Mouse (Mus musculus): Measurements from ENCODE around the gene Pnpo. TPM values are rescaled to one million over a fixed set of nuclear protein-coding genes. Genes with fewer than 3 reads are reported as not detected.

Gene Pnpo
- polyA plus RNA-seq, 1 experiment from 2014 or later: 22.8 TPM

- H3K27me3 ChIP-seq (replicated peaks; ENCODE audit: control insufficient read depth, insufficient read depth, low read length): no peaks in the 10 kb centered on the region
- H3K4me3 ChIP-seq (replicated peaks; ENCODE audit: low read length): no peak overlapping the region
- no peak for ATAC-seq
- H3K4me1 ChIP-seq (replicated peaks; ENCODE audit: control insufficient read depth, insufficient read depth, low read length): peaks cover 52% of the 10 kb centered on the region
- WGBS: 33% methylated on average over 9 of the region's 9 CpGs
- H3K36me3 ChIP-seq (ENCODE audit: control insufficient read depth, insufficient read depth): no peaks in the 10 kb centered on the region
- H3K9me3 ChIP-seq (ENCODE audit: control insufficient read depth, low read length): no peaks in the 10 kb centered on the region
- H3K27ac ChIP-seq (ENCODE audit: low read length): peak overlapping the region; percentile 38
- H3K9ac ChIP-seq (replicated peaks; ENCODE audit: low read depth, low read length): no peak overlapping the region
- no peak overlapping the region for H3K4me2 ChIP-seq (ENCODE audit: low read length)
Observed at GRCm38 (mm10) chr11:96901332-96901731, 42.5 kb downstream of the Pnpo start.

GRCm38 (mm10) chr11:96899449-96900306 lies 44.1 kb downstream of the Pnpo start:
- no peaks in the 10 kb centered on the region for H3K9me3 ChIP-seq (ENCODE audit: control insufficient read depth, low read length)
- H3K9ac ChIP-seq (replicated peaks; ENCODE audit: low read depth, low read length): peak overlapping the region; percentile 37
- peaks cover 51% of the 10 kb centered on the region for H3K4me1 ChIP-seq (replicated peaks; ENCODE audit: control insufficient read depth, insufficient read depth, low read length)
- H3K4me2 ChIP-seq (ENCODE audit: low read length): no peak overlapping the region; the same call in 1 of the 2 replicates
- H3K27me3 ChIP-seq (replicated peaks; ENCODE audit: control insufficient read depth, insufficient read depth, low read length): no peaks in the 10 kb centered on the region
- H3K4me3 ChIP-seq (replicated peaks; ENCODE audit: low read length): no peak overlapping the region
- ATAC-seq: no peak
- peak overlapping the region; percentile 67; the same call in 1 of the 2 replicates for H3K27ac ChIP-seq (ENCODE audit: low read length)
- 24% methylated on average over 13 of the region's 13 CpGs for WGBS
- no peaks in the 10 kb centered on the region for H3K36me3 ChIP-seq (ENCODE audit: control insufficient read depth, insufficient read depth)

- H3K4me3 ChIP-seq (replicated peaks; ENCODE audit: low read length): no peak overlapping the region
- no peak for ATAC-seq
- H3K4me2 ChIP-seq (ENCODE audit: low read length): no peak overlapping the region
- no peak overlapping the region for H3K27ac ChIP-seq (ENCODE audit: low read length)
- no peaks in the 10 kb centered on the region for H3K9me3 ChIP-seq (ENCODE audit: control insufficient read depth, low read length)
- WGBS: 94% methylated on average over 4 of the region's 4 CpGs
- H3K27me3 ChIP-seq (replicated peaks; ENCODE audit: control insufficient read depth, insufficient read depth, low read length): no peaks in the 10 kb centered on the region
- no peaks in the 10 kb centered on the region for H3K36me3 ChIP-seq (ENCODE audit: control insufficient read depth, insufficient read depth)
- no peak overlapping the region for H3K9ac ChIP-seq (replicated peaks; ENCODE audit: low read depth, low read length)
- H3K4me1 ChIP-seq (replicated peaks; ENCODE audit: control insufficient read depth, insufficient read depth, low read length): peaks cover 33% of the 10 kb centered on the region
Observed at GRCm38 (mm10) chr11:96895886-96896285, 47.9 kb downstream of the Pnpo start.

GRCm38 (mm10) chr11:96893203-96893842 lies 50.5 kb downstream of the Pnpo start:
- Histone ChIP-seq H3K27me3 (replicated peaks; ENCODE audit: control insufficient read depth, insufficient read depth, low read length) (no peaks in the 10 kb centered on the region), H3K4me1 (replicated peaks; ENCODE audit: control insufficient read depth, insufficient read depth, low read length) (peaks cover 19% of the 10 kb centered on the region), H3K4me3 (replicated peaks; ENCODE audit: low read length) (no peak overlapping the region), H3K9ac (replicated peaks; ENCODE audit: low read depth, low read length) (no peak overlapping the region), H3K36me3 (ENCODE audit: control insufficient read depth, insufficient read depth) (no peaks in the 10 kb centered on the region), H3K9me3 (ENCODE audit: control insufficient read depth, low read length) (no peaks in the 10 kb centered on the region), H3K4me2 (ENCODE audit: low read length) (no peak overlapping the region), H3K27ac (ENCODE audit: low read length) (peak overlapping the region; percentile 31; the same call in 1 of the 2 replicates)
- ATAC-seq: peak; percentile 82
- 25% methylated on average over 11 of the region's 11 CpGs for WGBS

GRCm38 (mm10) chr11:96891784-96892527 lies 51.8 kb downstream of the Pnpo start:
- Histone ChIP-seq H3K36me3 (ENCODE audit: control insufficient read depth, insufficient read depth) (no peaks in the 10 kb centered on the region), H3K9me3 (ENCODE audit: control insufficient read depth, low read length) (no peaks in the 10 kb centered on the region), H3K9ac (replicated peaks; ENCODE audit: low read depth, low read length) (no peak overlapping the region), H3K4me1 (replicated peaks; ENCODE audit: control insufficient read depth, insufficient read depth, low read length) (peaks cover 16% of the 10 kb centered on the region), H3K4me2 (ENCODE audit: low read length) (no peak overlapping the region), H3K27ac (ENCODE audit: low read length) (no peak overlapping the region), H3K4me3 (replicated peaks; ENCODE audit: low read length) (no peak overlapping the region), H3K27me3 (replicated peaks; ENCODE audit: control insufficient read depth, insufficient read depth, low read length) (no peaks in the 10 kb centered on the region)
- ATAC-seq: no peak
- 71% methylated on average over 14 of the region's 14 CpGs for WGBS

Other genes with a start within 250 kb of the Pnpo start
- gene Snx11, start 166.4 kb downstream of the Pnpo start, polyA plus RNA-seq (2015; fragmentation: Nextera tagmentation; extraction: Ambion mirVana): 43.1 and 44.1 TPM in 2 replicates
- gene Cbx1, start 154.9 kb downstream of the Pnpo start, polyA plus RNA-seq (2015; fragmentation: Nextera tagmentation; extraction: Ambion mirVana): 87.7 and 93.3 TPM in 2 replicates
- gene Nfe2l1, start 114.0 kb downstream of the Pnpo start, polyA plus RNA-seq (2015; fragmentation: Nextera tagmentation; extraction: Ambion mirVana): 64.8 and 68.2 TPM in 2 replicates
- 10.4 and 16.6 TPM in 2 replicates for gene Copz2, start 94.1 kb downstream of the Pnpo start, polyA plus RNA-seq (2015; fragmentation: Nextera tagmentation; extraction: Ambion mirVana)
- gene Cdk5rap3, start 27.5 kb downstream of the Pnpo start, polyA plus RNA-seq (2015; fragmentation: Nextera tagmentation; extraction: Ambion mirVana): 103 and 106 TPM in 2 replicates
- 0.19 and 0.27 TPM in 2 replicates for gene Prr15l, start 15.9 kb downstream of the Pnpo start, polyA plus RNA-seq (2015; fragmentation: Nextera tagmentation; extraction: Ambion mirVana)
- 16.2 and 16.3 TPM in 2 replicates for gene Sp2, start 39.0 kb upstream of the Pnpo start, polyA plus RNA-seq (2015; fragmentation: Nextera tagmentation; extraction: Ambion mirVana)
- gene Sp6, start 69.4 kb upstream of the Pnpo start, polyA plus RNA-seq (2015; fragmentation: Nextera tagmentation; extraction: Ambion mirVana): 0.29 and 0.68 TPM in 2 replicates
- gene Scrn2, start 86.0 kb upstream of the Pnpo start, polyA plus RNA-seq (2015; fragmentation: Nextera tagmentation; extraction: Ambion mirVana): 14.4 and 16.2 TPM in 2 replicates
- 3.0 and 3.1 TPM in 2 replicates for gene Lrrc46, start 97.4 kb upstream of the Pnpo start, polyA plus RNA-seq (2015; fragmentation: Nextera tagmentation; extraction: Ambion mirVana)
- gene Mrpl10, start 97.6 kb upstream of the Pnpo start, polyA plus RNA-seq (2015; fragmentation: Nextera tagmentation; extraction: Ambion mirVana): 54.3 and 56.2 TPM in 2 replicates
- gene Osbpl7, start 106.6 kb upstream of the Pnpo start, polyA plus RNA-seq (2015; fragmentation: Nextera tagmentation; extraction: Ambion mirVana): 11.0 and 13.1 TPM in 2 replicates
- 0.35 and 0.38 TPM in 2 replicates for gene Tbx21, start 171.3 kb upstream of the Pnpo start, polyA plus RNA-seq (2015; fragmentation: Nextera tagmentation; extraction: Ambion mirVana)
- 5.7 and 6.0 TPM in 2 replicates for gene Tbkbp1, start 207.5 kb upstream of the Pnpo start, polyA plus RNA-seq (2015; fragmentation: Nextera tagmentation; extraction: Ambion mirVana)
- gene Kpnb1, start 243.9 kb upstream of the Pnpo start, polyA plus RNA-seq (2015; fragmentation: Nextera tagmentation; extraction: Ambion mirVana): 39.0 and 40.6 TPM in 2 replicates

All from forebrain, embryonic 16.5 days (tissue).